Mouse (Mus musculus): Measurements from ENCODE around the gene Sugct. TPM values are rescaled to one million over a fixed set of nuclear protein-coding genes. Genes with fewer than 3 reads are reported as not detected.
"Not testable (repeated sequence)": the region's sequence is repeated elsewhere in the genome, so short reads cannot be mapped to it uniquely, and the experiment has no call there.

The Sugct gene
- total RNA-seq, 2 experiments from 2014 or later: 1.6 to 1.7 TPM

DNA sequence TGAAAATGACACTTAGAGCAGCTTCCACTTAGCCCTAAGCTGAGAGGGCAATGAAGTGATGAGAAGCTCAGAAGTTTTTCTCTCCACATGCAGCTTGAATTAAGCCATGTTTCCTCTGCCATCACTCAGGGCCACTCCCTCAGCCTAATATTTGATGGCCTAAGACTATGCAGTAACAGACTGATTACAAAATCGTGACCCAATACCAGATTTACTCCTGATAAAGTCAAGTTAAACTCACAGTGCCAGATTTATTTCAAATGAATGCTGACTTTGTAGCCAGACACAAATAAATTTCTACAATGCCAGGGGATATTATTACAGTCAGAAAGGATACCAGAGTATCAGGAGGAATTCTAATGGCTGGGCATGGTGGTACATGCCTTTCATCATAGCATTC is 89.1 kb downstream of the Sugct start:
- no peak for DNase-seq (ENCODE audit: extremely low spot score in 1 of 2, low spot score in 1 of 2)

DNA sequence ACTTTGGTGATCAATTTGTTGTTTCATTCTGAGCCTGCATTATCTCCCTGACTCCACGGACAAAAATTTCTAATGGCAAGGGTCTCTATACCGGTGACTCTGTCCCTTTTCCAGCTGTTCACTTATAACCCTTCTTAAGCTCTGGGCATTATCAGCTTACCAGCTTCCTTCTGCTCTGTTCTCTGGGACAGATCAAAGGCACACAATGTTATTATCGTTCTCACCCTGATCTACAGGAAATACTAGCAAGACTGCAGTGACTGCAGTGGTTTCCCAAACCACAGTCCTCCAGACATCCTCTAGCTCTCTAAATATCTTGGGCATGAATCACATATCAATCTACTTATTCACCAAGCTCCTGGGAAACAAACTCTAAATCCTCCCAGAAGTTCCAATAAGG is 90.7 kb downstream of the Sugct start:
- no peak for DNase-seq (ENCODE audit: extremely low spot score in 1 of 2, low spot score in 1 of 2)

DNA sequence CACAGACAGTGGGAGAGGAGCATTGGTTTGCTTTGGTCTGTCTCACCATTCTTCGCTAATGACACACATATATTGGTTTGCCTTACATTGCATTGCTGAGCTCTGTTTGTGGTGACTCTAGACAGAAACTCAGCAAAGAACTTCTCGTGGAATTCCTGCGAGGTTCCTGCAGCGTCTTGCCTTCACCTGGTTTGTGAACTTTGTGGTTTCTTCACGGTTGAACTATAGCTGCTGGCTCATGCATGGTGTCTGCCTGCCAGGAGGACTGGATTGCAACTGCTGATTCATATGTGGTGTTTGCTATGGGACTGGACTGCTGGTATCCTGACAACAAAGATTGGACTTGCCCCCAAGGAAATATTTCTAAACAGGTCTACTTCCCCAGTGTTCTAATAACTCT is 91.6 kb downstream of the Sugct start:
- DNase-seq (ENCODE audit: extremely low spot score in 1 of 2, low spot score in 1 of 2): no peak

DNA sequence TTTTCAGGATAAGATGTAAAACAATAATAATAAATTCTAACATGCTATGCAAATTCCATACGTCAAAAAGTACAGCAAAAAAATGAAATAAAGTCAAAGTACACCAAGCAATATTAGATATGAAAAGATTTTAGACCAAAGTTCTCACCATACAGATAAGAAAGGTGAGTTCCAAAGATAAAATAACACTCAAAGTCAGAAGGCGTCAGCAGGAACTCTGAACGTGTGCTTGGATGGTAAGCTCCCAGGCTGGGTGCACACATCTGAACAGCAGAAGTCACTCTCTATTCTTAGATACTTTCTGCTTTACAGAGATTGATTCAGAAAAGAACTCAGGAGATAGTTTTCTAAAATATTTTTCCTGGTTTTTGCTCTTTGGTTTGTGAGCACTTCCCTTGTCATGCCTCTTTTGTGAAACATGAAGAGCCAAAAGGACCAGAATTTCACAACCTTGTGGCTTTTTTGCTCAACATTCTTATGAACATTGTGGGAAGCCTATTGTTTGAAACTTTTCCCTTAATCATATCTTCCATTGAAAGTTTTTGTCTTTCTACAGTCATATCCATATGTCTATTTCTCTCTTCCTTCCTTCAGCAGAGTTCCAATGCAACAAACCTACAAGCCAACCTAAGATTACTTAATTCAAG is 110.0 kb downstream of the Sugct start:
- DNase-seq (ENCODE audit: extremely low spot score in 1 of 2, low spot score in 1 of 2): no peak

DNA sequence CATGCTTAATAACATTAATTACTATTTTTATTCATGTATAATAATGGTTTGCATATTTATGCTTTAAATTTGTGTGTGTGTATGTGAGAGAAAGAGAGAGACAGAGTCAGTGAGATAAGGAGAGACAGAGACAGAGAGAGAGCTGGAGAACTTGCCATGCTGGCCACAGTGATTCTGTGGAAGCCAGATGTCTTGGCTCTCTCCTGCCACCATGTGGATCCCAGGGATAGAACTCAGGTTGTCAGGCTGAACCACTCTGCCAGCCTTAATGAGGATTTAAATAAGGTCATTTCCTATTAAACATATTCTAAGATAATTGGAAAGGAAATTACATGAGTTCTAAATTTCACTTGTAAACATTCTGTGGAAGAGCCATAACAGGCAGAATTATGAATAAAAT is 110.5 kb downstream of the Sugct start:
- DNase-seq (ENCODE audit: extremely low spot score in 1 of 2, low spot score in 1 of 2): peak in 1 of 2 experiments; percentile 28

DNA sequence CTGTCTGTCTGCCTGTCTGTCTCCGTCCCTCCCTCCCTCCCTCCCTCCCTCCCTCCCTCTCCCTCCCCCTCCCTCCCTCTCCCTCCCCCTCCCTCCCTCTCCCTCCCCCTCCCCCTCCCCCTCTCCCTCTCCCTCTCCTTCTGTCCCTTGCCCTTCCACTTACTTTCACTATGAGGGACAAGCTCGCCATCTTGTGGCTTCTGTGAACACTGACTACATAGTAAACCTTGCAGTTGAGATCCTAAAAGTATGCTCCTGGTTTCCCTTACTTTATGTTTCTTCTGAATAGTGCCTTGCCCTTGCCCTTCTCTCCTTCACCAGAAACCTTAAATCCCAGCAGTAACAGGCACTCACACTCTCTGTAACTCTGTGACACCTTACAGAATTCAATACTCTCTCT is 113.7 kb downstream of the Sugct start:
- DNase-seq (ENCODE audit: extremely low spot score in 1 of 2, low spot score in 1 of 2): peak in 1 of 2 experiments; percentile 25

DNA sequence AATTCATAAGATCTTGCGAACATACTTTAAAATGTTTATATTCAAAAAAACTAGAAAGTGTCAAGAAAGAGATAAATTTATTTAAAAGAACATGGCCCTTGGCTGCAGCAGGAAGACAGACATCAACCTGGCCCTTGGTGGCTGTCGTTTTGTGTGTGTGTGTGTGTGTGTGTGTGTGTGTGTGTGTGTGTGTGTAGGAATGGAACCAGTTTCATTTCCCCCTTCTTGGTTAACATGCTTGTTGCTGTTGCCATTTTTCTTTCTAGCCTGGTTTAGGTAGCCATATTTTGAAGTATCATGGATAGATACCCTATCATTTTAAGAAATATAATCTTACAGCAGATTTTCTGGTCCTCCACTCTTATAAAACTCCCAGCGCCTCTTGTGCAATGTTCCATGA is 136.0 kb downstream of the Sugct start:
- DNase-seq (ENCODE audit: extremely low spot score in 1 of 2, low spot score in 1 of 2): no peak

DNA sequence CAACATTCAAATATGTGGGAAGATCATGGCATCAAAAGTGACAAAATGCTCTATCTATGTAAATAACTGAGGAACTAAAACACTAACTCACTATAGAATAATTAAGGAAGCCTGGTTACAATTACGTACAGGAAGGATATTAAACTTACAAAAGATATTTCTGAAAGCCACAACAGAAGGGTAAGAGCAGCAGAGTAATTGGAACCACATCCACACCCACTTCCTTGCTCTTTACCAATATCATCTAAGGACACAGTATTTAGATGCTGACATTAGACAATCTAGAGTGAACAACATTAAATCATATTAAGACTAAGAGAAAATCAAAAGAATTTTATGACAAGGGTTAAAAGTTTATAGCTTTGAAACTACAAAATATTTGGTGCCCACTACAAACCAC is 159.0 kb downstream of the Sugct start:
- DNase-seq (ENCODE audit: extremely low spot score in 1 of 2, low spot score in 1 of 2): no peak

DNA sequence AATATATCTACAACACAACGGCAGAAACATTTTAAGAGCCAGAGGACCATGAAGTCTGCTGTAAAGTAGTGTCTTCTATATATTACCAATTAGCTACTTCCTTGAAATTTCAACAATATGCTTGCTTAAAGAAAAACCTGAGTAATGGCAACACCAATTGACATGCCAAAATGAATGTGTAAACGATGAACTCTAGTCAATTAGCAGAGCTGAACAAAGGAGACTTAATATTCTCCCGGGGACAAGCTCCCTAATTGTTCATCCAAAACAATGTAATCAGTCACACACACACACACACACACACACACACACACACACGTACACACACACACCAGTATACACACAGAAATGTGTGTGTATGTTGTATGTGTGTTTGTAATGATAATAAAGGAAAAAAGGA is 160.5 kb downstream of the Sugct start:
- DNase-seq (ENCODE audit: extremely low spot score in 1 of 2, low spot score in 1 of 2): no peak

DNA sequence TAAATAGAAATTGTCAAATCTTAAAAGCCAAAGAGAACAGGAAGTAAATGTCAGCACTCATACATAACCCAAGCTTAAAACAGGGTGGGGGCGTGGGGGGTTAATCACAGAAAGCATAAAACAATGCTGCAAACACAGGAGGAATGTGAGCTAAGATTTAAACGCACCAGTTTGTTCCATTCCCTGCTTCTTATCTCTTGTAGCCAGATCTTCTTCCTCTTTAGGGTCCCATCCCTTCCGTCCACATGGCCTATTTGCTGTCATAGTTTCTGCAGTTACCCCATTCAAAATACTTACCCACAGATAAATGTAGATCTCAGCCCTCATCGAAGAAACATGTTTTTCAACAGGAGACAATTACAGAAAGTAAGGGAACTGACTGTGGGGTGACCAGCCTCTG is 160.9 kb downstream of the Sugct start:
- no peak for DNase-seq (ENCODE audit: extremely low spot score in 1 of 2, low spot score in 1 of 2)

DNA sequence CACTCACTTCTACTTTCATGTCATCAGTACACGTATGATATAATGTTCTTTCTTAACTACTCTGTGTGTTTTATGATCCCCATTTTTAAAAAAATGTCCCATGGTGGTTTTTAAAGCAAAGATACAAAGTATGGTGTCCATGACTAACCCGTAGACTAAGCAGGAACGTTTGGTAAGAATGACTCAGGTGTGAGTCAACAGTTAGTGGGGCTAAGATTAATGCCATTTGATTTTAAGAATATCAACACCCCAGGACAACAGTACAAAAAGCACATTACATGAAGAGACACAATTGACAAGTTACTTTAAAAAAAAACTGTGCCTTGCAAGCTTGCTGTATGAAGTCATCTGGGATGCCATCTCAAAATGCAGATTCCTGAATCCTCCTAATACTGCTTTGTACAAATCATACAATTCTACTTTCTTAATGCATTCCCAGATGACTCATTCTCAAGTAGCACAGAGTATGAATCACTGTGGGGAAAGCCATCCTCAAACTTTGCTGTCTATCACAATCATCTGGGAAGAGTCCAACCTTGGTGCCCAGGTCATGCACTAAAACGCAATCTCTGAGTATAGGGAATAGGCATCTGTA is 184.1 kb downstream of the Sugct start:
- no peak for DNase-seq (ENCODE audit: extremely low spot score in 1 of 2, low spot score in 1 of 2)

DNA sequence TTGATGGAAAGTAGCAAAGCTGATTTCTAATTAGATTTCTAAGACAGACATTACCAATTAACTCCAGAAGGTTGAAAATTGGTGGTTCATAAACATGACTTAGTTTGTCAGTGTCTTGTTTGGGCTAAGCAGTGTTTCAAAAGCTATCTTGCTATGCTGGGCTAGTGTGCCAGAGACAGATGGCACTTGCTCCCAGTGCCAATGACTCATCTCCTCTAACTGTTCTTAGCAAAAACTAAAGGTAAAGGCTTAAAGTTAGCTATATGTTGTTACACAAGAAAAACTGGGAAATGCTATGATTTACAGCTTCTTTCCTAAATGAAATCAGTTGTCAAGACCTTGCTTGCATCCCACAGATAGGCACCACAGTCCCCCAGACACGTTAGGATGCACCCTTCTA is 200.4 kb downstream of the Sugct start:
- DNase-seq (ENCODE audit: extremely low spot score in 1 of 2, low spot score in 1 of 2): no peak

DNA sequence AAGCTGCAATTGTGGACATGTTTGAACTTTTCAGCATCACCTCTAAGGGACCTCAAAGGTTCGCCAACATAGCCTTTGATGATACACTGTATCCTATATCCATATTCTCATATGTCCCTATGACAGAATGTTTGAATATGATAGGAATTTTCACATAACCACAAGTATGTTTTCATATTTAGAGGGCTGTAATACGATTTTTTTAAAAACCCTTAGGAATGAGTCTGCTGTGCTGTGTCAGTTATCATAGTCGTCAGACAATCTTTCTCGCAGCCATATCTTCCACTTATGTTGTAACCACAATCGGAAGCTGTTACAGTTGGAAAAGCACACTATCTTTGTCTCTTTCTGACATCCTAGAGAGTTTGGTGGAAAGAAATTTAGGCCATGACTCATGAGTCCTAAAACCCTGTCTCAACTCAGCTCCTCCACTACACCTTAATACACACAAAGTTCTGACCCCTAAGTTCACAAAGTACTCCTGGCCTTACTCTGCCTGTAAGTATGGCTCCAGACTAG is 201.2 kb downstream of the Sugct start:
- DNase-seq (ENCODE audit: extremely low spot score in 1 of 2, low spot score in 1 of 2): no peak

DNA sequence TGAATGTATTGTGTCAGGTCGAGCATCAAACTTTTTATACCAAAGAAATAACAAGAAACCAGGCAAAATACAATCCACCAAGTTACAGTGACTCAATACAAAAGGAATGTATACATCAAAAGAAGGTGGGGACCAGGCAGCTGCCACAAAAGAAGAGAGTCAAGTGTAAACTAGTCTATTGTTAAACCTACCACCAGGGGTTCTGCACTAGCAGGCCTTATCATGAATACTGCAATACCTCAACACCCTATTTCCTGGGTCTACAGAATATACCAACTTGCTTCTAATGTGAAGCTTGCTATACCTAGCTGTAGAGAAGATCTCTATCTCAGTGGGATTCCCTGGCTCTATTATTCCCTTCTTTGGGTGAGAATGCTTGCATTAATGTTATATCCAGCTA is 237.4 kb downstream of the Sugct start:
- not testable (repeated sequence) for DNase-seq (ENCODE audit: extremely low spot score in 1 of 2, low spot score in 1 of 2)

DNA sequence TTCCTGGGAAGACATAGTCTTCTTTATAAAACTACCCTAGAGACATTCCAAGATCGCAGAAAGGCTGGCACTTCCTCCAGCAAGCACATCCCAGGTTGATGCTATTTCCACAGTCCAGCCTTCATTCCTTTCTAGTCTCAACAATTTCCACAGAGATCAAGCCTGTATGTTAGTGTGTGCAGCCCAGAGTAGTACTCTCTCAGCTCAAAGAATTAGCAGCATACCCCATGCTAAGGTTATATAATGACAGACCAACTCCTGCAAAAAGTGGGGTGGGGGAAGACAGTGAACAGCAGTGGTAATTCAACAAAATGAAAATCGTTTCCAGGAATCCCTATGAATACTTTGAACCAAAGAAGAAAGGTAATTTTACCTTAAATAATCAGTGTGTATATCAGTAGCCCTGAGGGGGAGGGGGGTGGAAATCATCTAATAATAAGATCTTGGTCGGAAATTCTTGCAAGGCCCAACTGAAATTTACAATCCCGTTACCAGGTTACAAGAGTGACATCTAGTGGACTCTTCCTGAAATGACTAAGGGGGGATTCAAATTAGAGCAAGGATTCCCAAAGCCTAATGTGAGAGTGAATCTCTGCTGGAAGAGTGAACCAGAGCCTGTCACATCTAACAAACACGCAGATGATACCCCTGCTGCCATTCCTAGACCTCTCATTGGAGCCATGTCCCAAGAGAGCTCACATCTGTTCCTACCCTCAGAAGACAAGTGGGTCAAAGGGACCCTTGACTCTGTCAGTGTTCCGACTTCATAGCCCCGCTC is 263.0 kb downstream of the Sugct start:
- DNase-seq (ENCODE audit: extremely low spot score in 1 of 2, low spot score in 1 of 2): peak in 1 of 2 experiments; percentile 6

DNA sequence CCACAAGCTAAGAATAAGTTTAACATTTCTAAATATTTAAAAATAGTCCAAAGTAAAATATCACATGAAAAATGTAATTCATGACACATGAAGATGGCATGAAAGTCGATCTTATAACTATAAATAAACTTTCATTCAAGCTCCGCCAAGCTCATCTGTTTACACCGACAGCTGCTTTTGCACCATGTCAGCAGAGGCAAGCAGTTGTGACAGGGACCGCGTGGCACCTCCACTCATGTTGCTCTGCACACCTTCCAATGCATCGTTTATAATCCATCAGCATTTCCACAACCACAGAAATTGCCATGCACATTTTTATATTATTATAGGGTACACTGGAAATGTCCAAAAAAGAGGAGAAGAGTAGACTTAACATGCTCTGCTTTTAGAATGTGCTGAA is 273.5 kb downstream of the Sugct start:
- DNase-seq (ENCODE audit: extremely low spot score in 1 of 2, low spot score in 1 of 2): no peak

DNA sequence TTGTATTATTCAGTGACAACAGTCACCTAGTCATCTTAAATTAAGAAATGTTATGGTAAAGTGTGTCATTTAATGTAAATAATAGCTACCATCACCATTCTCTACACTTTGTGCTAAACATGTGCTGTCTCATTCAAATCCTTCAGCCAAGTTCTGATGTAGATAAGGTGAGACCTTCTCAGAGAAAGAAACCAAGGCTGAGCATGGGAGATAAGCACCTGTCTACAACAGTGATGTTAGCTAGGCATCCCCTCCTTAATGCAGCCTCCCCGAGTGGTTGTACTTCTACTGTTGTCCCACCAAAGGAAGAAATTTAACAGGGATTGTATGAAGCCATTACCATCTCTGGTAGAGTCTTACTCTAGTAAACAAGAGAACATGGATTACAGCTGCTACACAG is 274.8 kb downstream of the Sugct start:
- DNase-seq (ENCODE audit: extremely low spot score in 1 of 2, low spot score in 1 of 2): no peak

DNA sequence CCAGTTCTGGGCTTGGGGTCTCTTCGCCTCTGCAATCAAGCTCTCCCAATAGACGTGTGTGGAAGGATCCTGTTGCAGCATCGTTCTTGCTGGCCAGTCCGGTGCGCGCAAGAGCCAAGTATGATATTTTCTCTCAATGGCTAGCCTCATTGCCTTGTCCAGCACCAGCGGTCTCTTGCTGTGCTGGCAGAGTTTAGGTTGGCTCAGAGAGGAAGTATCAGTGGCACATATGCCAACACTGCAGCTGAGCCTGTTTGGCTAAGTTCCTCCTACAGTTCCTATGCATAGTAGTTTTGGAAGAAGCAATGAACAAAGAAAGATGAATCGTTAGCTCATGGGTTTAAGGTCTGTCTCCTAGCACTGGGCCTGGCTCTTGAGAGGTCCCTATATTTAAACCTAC is 352.5 kb downstream of the Sugct start:
- no peak for DNase-seq (ENCODE audit: extremely low spot score in 1 of 2, low spot score in 1 of 2)

DNA sequence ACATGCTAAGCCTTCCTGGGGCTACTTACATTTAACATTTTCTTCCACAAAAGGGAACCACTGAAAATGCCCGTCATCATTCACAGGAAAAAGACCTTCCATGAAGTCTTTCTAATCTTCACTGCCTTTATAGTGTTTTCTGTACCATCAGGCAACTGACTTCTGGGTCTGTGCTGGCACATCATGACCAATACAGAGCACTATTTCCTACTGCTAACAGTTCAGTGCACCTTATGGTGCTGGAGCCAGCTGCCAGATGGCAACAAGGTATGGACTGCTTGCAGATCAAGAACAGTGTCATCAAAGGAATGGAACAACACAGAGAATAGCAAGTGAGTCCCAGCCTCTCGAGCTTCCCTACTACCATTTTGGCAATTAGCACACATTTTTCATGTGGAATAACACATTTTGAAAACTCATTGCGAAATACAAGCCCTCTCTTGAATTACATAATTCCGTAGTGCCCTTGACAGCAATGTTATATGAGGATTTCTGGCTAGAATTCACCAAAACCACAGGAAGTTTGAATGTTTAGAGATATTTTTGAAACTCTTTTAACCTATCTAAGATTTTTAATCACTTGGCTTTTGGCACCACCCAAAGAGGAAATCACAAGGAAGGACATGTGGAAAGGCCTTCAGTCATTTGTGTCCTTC is 359.3 kb downstream of the Sugct start:
- DNase-seq (ENCODE audit: extremely low spot score in 1 of 2, low spot score in 1 of 2): no peak

DNA sequence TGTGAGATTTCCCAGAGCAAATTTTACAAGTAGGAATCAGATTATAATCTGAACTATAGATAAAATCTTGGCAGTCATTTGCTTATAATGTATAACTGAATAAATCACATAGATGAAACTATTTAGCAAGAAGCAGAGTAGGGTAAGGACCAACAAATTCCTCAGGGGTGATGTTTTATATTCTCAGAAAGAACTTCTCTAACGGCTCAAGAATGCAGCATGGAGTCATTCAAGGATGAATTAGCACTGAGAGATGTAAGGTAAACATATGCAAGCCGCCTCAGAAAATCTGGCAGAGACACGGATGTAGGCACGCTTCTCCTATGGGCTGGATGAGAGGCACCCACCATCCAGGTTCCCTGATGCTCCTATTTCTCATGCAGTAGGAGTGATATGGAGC is 368.5 kb downstream of the Sugct start:
- DNase-seq (ENCODE audit: extremely low spot score in 1 of 2, low spot score in 1 of 2): no peak

DNA sequence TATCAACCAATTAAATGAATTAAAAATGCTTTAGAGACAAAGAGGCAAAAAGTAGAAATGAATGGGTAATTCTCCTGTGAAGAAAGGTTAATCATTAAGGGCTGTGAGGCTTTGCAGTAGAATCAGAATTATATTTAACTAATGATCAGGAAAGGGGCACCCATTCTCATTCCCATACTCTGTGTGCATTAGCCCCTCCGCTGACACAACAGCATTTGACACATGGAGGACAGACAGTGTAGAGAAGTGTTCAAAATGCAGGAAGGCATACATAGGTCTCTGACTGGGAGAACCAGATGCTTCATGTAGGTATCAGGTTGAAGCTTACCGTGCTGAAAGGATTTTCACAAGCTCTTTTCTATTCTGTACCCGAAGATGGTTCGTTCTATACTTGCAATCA is 393.8 kb downstream of the Sugct start:
- no peak for DNase-seq (ENCODE audit: extremely low spot score in 1 of 2, low spot score in 1 of 2)

All from layer of hippocampus, postnatal 25 days (tissue).